Mouse (Mus musculus) ovary, postnatal 10 days (tissue): Measurements from ENCODE around the gene Stxbp5.

Experiments
- DNase-seq: peaks from one replicate; pipeline ENCODE4 v3.0.0; 2022; ENCODE audit warnings: low spot score

Gene Stxbp5

DNA sequence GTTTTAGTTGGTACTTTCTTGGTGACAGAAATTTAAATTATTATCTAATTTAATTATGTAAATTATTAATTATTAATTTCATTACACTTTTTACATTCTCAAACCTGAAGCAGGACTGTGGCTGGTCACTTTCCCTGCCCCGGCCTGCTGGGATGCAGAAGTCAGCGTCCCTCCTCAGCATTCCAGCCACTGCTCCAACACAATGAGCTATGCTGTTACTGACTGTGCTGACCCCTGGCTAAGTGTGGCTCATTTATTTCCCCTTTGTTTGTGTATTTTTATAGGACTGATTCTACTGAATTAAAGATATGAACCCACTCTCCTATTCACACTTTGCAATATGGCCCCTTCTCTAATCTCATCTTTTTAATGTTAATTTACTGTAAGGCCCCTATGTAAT lies 43.0 kb downstream of the Stxbp5 start:
- DNase-seq: no peak

DNA sequence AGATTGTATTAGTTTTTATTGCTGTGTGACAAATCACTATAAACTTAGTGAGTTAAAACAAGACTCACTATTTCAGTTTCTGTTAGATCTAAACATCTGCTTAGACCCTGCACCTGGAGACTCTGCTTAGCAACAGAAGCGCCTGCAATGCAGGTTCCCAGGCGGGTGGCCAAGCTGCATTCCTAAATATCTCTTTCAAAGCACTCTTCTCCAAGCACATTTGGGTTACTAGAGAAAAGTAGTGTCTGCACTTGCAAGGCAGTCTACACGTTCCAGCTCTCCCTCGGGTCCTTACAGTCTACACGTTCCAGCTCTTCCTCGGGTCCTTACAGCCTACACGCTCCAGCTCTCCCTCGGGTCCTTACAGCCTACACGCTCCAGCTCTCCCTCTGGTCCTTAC lies 44.1 kb downstream of the Stxbp5 start:
- DNase-seq: no peak

DNA sequence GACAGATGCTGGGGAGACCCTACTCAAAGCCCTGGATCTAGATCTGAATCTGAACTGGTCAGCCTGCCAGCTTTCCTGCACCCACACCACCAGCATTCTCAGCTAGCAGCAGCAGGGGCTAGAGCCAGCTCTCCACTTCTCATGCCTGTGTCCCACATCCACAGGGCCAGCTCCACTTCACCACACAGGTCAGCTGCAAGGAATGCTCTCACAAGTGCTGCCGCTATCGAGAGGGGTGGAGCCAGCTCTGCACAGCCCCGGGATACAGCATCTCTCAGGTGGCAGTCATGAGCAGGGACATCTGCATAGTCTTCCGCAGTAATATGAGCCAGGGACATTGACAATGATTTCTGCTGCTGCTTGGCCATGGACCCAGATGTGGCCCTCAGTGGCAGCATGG lies 54.5 kb downstream of the Stxbp5 start:
- DNase-seq: no peak

DNA sequence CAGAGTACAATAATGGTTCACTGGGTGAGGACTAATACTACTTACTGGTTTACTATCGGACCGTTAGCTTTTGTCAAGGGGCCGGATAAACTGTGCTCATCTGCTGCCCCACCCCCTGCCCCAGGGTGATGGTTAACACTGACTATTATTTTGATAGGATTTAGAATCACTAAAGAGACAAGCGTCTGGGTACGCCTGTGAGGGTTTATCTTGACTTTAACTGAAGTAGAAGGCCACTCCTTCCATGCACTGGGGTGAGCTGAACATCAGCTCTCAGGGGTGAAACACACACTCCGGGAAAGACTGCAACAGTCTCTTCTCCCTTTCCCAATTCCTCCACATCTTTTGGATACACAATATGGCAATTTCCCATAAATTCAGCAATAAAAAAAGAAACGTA lies 61.5 kb downstream of the Stxbp5 start:
- no peak for DNase-seq

DNA sequence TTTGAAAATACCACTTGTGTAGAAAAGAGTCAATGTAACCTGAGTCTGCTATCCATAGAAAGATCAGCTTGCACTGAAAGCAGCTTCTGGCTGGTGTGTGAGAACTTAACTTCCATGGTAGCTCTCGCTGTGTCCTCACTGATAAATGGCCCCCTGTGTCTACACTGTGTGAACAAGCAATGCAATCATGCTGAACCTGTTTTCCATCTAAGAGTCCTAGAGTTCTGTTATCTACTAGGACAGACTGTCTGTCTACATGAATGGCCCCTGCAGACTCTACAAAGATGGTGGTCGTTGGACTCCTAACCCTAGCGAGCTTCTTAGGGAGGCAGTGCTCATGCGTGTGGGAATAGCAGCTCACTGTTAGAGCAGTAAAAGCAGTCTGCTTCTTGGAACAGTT lies 65.9 kb downstream of the Stxbp5 start:
- no peak for DNase-seq

DNA sequence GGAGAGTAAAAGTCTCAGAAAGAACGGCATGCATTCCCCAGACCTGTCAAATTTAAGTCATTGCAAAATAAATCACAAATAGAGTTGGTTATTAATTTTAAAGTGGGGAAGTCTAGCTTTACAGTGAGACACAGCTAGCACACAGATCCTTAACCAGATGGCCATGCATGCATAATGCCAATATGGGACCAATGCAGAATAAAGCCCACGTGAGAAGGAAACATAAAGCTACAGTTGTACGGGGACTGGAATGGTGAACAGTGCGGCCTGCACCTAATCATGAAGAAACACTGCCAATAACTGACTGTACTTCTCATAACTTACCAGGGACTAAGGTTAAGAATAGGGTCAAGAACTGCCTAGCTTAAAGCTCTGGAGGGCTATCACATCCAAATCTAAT lies 67.9 kb downstream of the Stxbp5 start:
- no peak for DNase-seq

DNA sequence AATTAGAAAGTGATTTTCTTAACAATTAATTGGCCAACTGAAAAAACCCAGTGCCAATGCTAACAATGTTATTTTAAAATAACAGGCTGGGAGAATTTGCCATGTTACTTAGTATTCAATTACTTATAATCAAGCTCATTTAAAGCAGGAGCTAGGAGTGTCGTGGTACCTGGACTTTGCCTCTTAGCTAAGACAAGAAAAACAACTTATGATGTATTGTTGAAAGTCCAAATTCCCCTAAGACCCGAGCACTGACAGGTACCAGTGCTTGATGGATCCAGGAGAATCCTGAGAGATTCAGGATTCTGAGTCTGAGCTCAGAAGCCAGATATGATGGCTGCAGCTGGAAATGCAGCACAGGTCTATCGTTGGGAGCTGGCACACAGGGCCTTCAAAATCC lies 71.1 kb downstream of the Stxbp5 start:
- no peak for DNase-seq

DNA sequence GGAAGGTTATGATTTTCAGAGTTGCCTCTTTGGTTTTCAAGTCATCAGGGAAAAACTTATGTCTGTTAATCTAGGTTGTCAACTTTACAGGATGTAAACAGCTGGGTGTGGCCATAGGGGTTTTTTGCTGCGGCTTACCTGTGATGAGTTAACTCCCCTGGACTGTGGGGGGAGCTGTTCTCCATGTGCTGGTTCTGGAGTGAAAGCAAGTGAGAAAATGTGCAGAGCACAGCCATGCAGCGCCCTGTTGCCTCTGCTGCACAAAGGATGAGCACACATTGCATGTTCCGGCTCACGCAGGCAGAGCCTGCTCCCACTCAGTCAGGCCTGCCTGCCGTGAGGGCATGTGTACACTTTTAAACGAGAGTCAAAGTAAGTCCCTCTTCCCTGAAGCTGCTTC lies 79.6 kb downstream of the Stxbp5 start:
- no peak for DNase-seq

DNA sequence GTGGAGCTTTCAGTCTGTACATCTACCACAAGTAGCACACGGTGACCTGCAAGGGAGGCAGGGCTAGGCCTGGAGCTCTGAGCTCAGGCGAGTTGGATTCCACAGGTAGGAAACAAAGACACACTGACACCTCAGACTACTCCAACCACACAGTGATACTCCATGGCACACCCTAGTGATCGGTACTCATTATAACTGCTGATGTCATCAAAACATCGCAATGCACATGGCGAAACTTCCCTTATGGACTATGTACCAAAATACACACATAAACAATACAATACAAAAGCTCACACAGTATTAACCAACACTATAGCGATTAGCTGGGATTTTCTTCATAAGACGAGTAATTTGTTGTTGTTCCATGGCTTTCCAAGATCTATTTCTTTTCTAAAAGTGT lies 82.3 kb downstream of the Stxbp5 start:
- no peak for DNase-seq

DNA sequence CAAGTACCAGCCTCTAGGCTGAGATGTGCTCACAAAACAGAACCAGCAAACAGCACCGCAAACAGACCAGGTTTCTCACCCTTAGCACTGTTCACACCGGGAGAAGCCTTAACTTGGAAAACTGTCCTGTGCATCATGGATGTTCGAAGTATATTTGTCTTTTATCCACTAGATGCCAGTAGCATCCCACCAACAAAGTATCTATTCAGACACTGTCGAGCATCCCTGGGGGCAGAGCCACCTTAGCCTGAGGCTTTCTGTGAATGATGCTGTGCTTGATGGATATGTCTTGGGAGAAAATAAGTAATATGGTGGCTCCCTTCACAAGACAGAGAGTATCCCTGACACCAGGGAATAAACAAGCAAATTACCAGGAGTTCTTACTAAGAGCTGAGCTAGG lies 87.0 kb downstream of the Stxbp5 start:
- DNase-seq: no peak

DNA sequence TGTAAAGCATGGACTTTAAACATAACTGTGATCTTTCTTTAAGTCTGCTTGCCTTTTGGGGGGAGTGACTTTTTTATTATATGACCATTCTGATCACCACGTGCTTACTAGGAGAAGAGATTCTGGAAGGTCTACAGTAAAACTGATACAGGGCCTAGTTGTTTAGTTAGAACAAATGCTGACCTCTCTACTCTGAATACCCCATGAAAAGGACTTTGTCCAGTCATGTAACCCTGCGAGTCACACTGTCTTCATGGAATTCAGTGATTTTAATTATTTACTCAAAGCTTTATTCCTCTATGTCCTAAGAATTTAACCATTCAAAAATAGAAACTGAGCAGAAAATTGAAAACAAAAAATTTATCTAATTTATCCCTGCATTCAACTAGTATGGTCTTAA lies 93.3 kb downstream of the Stxbp5 start:
- no peak for DNase-seq

DNA sequence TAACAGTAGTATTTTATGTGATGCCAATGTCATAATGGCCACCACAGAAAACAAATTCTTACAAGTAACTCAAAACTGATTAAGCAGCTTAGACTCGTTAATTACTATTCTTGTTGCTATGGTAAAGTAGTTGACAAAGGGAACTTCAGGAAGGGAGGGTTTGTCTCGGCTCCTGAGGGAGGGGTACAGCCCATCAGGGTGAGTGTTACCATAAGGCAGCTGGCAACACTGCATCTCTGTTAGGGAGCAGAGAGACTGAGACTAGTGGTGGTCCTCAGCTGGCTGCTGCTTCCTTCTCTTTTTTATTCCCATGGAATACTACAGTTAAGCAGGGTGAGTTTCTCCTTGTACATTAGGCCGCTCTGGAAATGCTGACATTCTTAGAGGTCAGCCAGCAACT lies 95.5 kb downstream of the Stxbp5 start:
- no peak for DNase-seq

DNA sequence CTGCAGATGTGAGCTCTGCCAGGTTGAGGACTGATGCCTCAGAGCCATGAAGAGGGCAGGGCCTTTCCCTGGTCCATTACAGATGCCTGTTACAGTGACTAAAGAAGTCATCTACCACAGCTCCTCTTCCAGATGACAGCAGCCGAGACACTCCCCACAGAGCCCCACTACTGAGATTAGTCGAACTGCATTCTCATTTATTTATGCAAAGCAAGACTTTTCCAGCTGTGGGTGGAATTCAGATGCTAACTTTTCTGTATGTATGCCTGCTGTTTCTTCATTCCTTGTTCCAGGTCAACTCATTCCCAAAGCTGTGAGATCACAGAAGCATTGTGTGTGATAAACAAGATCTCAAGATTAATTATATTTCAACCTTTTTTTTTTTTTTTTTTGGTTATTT lies 97.8 kb downstream of the Stxbp5 start:
- DNase-seq: no peak

DNA sequence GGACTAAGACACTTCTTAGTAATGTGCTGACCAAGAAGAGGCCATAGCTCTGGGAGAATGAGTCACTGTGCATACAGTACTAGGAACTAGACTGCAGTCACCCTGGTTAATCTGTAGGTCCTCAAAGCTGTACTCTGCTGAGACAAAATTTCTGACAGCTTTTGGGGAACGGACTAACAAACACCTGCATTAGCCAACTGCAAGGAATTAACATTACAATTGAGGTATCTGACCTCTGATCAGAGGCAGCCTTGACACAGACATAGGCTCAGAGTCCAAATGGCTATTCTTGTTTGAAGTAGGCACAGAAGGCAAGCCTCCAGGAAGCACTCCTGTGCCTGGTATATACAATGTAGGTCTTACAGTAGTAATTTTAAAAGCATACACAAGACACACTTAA lies 99.3 kb downstream of the Stxbp5 start:
- no peak for DNase-seq

DNA sequence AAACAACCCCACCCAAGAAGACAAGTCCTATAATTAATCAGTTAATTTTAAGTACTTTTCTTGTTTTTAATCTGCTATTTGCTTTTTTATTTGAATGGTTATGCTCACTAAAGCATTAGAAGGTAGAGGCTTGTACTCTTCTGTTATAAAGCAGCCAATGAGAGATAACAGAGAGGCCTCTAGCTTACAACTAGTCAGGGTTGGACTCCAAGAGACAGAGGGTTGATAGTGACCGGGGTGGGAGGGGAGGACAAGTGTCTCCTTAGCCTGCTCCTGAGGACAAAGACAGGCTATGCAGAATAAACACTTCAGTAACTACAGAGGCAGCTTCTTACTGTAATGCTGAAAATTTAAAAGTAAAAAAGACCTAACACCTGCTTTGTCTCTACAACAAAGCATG lies 101.8 kb downstream of the Stxbp5 start:
- no peak for DNase-seq

DNA sequence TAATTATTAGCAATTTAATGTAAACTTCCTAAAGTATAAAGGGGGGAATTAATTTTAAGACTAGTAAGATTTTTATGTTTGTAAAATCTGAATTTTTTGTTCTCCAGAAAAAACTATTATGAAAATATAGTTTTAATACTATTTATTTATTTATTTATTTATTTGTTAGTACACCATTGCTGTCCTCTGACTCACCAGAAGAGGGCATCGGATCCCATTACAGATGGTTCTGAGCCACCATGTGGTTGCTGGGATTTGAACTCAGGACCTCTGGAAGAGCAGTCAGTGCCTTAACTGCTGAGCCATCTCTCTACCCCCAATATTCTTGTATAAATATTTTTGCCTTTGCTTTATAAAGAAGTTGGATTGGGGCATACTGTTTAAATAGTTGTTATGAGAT lies 104.5 kb downstream of the Stxbp5 start:
- DNase-seq: no peak

DNA sequence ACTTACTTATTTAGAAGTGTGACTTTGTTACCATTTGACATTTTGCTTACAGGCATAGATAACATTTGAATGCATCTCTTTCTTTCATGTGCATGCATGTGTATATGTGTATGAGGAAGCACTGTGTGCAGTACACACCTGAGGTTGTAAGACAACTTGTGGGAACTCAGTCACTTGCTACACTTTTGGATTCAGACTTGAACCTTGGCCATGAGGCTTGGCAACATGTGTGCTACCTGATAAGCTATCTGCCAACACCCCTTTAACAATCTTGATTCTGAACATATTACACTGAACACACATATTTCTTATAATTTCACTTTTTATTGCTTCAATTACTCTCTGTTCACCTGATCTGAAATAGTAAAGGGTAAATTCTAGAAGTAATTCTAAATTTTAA lies 106.5 kb downstream of the Stxbp5 start:
- DNase-seq: no peak

DNA sequence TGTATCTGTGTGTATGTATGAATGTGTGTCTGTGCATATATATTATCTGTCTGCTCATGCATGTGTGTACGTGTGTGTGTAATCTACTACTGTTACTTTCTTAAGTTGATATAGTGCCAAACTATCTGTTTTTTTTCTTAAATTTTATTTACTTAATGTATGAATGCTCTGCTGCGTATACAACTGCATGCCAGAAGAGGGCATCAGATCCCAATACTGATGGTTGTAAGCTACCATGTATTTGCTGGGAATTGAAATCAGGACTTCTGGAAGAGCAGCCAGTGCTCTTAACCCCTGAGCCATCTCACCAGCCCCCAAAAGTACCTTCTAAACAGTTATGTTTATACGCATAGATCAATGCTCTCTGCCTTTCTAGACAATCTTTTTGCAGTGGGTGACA lies 109.9 kb downstream of the Stxbp5 start:
- no peak for DNase-seq

DNA sequence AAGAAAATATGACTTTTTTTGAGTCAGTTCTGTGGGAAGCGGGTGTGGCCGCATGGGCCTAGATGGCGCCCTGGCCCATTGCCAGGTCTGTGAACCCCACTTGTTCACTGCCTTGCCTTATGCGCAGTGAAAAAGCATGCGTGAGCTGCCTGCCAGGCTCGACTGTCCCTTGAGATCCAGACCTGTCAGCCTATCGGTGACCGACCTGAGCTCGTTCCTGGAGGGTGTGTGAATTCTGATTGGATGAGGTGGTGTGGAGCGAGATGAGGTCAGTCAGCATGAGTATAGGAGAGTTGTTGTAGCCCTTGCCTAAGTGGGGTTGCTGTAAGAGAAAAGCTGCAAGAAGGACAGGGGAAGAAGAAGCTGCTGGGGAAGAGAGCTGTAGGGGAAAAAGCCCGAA lies 114.4 kb downstream of the Stxbp5 start:
- no peak for DNase-seq

DNA sequence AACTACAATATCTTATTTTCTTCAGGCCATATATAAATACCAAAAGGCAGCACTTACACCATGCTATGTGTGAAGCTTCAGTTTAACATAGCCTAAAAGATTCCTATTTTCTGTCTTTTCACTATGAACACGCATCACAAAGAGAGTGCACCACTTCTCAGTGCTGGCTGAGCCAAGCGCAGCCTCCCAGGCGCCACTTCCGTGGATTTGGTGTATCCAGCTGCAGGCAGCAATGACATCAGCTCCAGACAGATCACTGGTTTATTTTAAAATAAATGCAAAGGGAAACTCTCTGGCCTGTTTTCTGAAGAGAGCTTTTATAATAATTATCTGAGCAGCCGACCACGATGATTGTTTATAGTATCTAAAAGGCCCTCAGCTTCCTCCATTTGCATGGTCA lies 115.2 kb downstream of the Stxbp5 start:
- no peak for DNase-seq

DNA sequence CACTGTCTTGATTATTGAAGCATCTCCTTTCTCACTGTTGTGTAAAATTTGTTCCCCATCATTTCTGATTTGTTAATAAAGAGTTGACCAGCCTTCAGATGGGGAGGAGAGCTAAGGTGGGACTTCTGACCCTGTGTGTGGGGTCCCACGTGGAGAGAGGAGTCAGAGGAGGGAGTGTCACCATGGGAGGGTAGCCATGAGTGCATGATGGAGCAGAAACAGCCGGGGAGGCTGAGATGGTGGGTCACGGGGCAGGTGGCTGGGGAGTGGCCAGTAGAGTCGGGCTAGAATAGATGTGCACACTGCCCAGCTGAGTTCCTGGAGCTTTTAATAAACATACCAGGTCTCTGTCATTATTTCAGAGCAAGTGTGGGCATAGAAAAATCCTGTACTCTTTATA lies 121.0 kb downstream of the Stxbp5 start:
- DNase-seq: no peak

DNA sequence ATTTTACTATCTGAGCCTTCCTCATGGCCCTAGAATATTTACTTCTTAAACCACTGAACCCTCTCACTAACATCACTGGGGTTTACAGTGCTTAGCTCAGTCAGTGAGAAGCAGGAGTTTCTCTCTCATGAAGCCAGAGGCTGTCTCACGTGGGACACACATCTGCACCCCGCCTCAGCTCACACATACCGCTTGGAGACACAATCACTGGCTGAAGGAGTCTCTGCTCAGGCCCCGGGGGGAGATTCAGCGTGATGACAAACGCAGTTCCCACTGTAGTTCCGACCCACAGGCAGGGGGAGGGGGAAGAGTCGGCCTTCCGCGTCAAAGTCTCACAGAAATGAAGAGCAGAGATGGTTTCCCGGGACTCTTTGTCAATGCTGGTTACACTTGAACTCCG lies 130.6 kb downstream of the Stxbp5 start:
- no peak for DNase-seq

DNA sequence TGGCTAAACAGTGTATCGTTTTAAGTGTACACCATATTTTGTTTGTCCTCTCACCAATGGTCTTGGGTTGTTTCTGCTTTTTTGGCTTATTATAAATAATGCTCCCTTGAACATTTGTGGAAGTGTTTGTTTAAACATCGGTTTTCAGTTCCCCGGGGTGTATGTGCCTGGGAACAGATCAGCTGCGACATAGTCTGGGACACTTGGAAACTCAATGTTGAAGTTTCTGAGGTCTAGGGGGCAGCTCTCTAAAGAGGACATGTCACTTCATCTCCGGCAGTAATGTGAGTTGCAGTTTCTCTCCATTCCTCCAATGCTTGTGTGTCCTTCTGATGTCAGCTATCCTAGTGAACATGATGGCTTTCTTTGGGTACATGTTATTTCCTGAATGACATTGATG lies 137.0 kb downstream of the Stxbp5 start:
- no peak for DNase-seq

DNA sequence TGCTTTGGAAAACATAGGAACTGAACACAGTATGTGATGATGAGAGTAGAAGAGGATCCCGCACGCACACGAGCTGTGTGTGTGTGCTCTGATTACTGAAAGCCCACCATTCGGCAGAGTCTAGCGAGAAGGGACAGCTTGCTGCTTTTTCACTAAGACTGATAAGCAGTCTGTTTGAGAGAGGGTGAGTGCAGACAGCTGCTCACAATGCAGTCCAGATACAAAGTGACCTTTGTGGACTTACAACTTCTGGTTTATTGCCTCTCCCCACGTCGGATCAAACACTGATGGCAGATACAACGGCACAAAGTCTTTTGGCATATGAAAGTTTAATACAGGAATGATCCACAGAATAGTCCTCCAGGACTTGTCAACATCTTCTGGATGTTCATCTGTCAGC lies 140.6 kb downstream of the Stxbp5 start:
- DNase-seq: no peak

DNA sequence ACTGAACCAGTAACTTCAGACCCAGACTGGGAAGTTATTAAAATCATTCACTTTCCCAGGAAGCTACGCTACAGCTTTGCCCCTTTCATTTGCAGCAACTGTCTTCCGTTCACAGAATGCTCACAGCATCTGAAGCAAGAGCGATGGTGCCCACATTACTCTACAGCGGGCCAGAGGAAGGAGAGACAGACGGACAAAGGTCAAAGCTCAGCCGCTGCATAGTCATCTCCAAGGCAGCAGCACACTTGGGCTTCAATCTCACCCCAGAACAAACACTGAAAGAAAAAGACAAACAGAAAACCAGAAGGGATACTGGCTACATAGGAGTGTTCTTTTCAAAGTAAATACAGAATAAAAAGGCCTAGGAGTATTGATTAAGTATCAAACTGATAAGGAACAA lies 144.3 kb downstream of the Stxbp5 start:
- no peak for DNase-seq
